Mouse (Mus musculus) small intestine, adult 2 months (tissue): ENCODE measurements at regions not wholly inside any gene's neighbourhood (a gene's known extent, or its start where the extent isn't known, plus 50 kb on each side); places are given as distances from the start of the nearest gene placed in this dataset.

Experiments
- H3K27ac ChIP-seq: fragments of 200-500 bp; 2 replicates; pipeline ENCODE4 v1.5.1; 2012; ENCODE audit warnings: low read depth, low read length, control low read depth, inconsistent platforms; ENCODE audit not compliant: insufficient read depth
- H3K27me3 ChIP-seq: fragments of 200-500 bp; 2 replicates; pipeline ENCODE4 v1.6.1; 2012; ENCODE audit warnings: mild to moderate bottlenecking, moderate library complexity, low read length, inconsistent platforms; ENCODE audit not compliant: control insufficient read depth, insufficient read depth
- H3K36me3 ChIP-seq: fragments of 200-500 bp; 2 replicates; pipeline ENCODE4 v1.6.1; 2012; ENCODE audit warnings: mild to moderate bottlenecking, low read length, control low read depth, inconsistent platforms; ENCODE audit not compliant: control insufficient read depth, insufficient read depth
- H3K4me1 ChIP-seq: fragments of 200-500 bp; 2 replicates; pipeline ENCODE4 v1.6.1; 2012; ENCODE audit warnings: low read length, inconsistent platforms, mixed read lengths; ENCODE audit not compliant: control insufficient read depth, insufficient read depth, insufficient read length
- H3K4me3 ChIP-seq: fragments of 200-500 bp; 2 replicates; pipeline ENCODE4 v1.5.1; 2012; ENCODE audit warnings: low read depth, mild to moderate bottlenecking, control low read depth, inconsistent platforms, low read length, moderate library complexity
- CTCF ChIP-seq: fragments of 200-500 bp; IDR thresholded peaks from 2 replicates; pipeline ENCODE4 v1.5.1; 2012; ENCODE audit warnings: low read depth, mild to moderate bottlenecking, control low read depth, inconsistent platforms, low read length, moderate library complexity, mixed read lengths; ENCODE audit not compliant: insufficient replicate concordance, insufficient read length; ENCODE audit errors: extremely low read depth
- POLR2A ChIP-seq: fragments of 200-500 bp; IDR thresholded peaks from 2 replicates; pipeline ENCODE4 v1.6.1; 2012; ENCODE audit warnings: low read depth, mild to moderate bottlenecking, control low read depth, inconsistent platforms, low read length, moderate library complexity
- WGBS: fragments of 180-500 bp; shearing (Covaris S2); methylation state at CpG from one replicate; pipeline ENCODE4 v1.1.7; 2018; 5-methylcytosine and 5-hydroxymethylcytosine counted together

GRCm38 (mm10) chr13:107891946-107892345 is 152.3 kb upstream of the Smim15 start:
- 9% methylated on average over 11 of the region's 11 CpGs for WGBS
- Histone ChIP-seq H3K4me3 (peak overlapping the region; percentile 77; the same call in 1 of the 2 replicates), H3K27ac (no peak overlapping the region), H3K27me3 (peaks cover 7% of the 10 kb centered on the region; the same call in 1 of the 2 replicates), H3K4me1 (no peaks in the 10 kb centered on the region), H3K36me3 (no peaks in the 10 kb centered on the region)
- TF ChIP-seq POLR2A (no peak), CTCF (no peak)

GRCm38 (mm10) chr13:107890866-107891821 is 153.1 kb upstream of the Smim15 start:
- Histone ChIP-seq H3K4me3 (peak overlapping the region; percentile 77), H3K36me3 (no peaks in the 10 kb centered on the region), H3K27ac (peak overlapping the region; percentile 85), H3K4me1 (no peaks in the 10 kb centered on the region), H3K27me3 (peaks cover 7% of the 10 kb centered on the region; the same call in 1 of the 2 replicates)
- WGBS, result under 1% methylated on average over 95 of the region's 95 CpGs
- TF ChIP-seq CTCF, result no peak

- H3K27me3 ChIP-seq, result peaks cover 7% of the 10 kb centered on the region; the same call in 1 of the 2 replicates
- no peaks in the 10 kb centered on the region for H3K4me1 ChIP-seq
- no peaks in the 10 kb centered on the region for H3K36me3 ChIP-seq
- TF ChIP-seq CTCF (no peak), POLR2A (peak; percentile 97)
- peak overlapping the region; percentile 77 for H3K4me3 ChIP-seq
- H3K27ac ChIP-seq, result peak overlapping the region; percentile 85
- WGBS, result under 1% methylated on average over 90 of the region's 90 CpGs
These were observed 154.0 kb upstream of the Smim15 start for GRCm38 (mm10) chr13:107889985-107890865.

- Histone ChIP-seq H3K36me3 (no peaks in the 10 kb centered on the region), H3K27ac (peak overlapping the region; percentile 28), H3K4me3 (peak overlapping the region; percentile 77), H3K27me3 (peaks cover 7% of the 10 kb centered on the region; the same call in 1 of the 2 replicates), H3K4me1 (no peaks in the 10 kb centered on the region; the same call in 1 of the 2 replicates)
- TF ChIP-seq POLR2A (no peak), CTCF (no peak)
- WGBS, result 5% methylated on average over 56 of the region's 66 CpGs
These were observed 154.7 kb upstream of the Smim15 start for GRCm38 (mm10) chr13:107889588-107889984.

- TF ChIP-seq POLR2A (no peak), CTCF (no peak)
- under 1% methylated on average over 127 of the region's 127 CpGs for WGBS
- Histone ChIP-seq H3K27ac (peak overlapping the region; percentile 18; the same call in 1 of the 2 replicates), H3K4me1 (peaks cover 2% of the 10 kb centered on the region; the same call in 1 of the 2 replicates), H3K36me3 (no peaks in the 10 kb centered on the region), H3K27me3 (peaks cover 7% of the 10 kb centered on the region; the same call in 1 of the 2 replicates), H3K4me3 (peak overlapping the region; percentile 77)
These were observed 155.4 kb upstream of the Smim15 start for GRCm38 (mm10) chr13:107888571-107889451.

GRCm38 (mm10) chr13:107888231-107888555 is 156.1 kb upstream of the Smim15 start:
- no peaks in the 10 kb centered on the region for H3K36me3 ChIP-seq
- H3K27ac ChIP-seq, result no peak overlapping the region
- H3K4me1 ChIP-seq, result peaks cover 2% of the 10 kb centered on the region; the same call in 1 of the 2 replicates
- H3K27me3 ChIP-seq, result peaks cover 7% of the 10 kb centered on the region; the same call in 1 of the 2 replicates
- H3K4me3 ChIP-seq, result peak overlapping the region; percentile 77
- under 1% methylated on average over 9 of the region's 9 CpGs for WGBS
- no peak for TF ChIP-seq POLR2A
